Mouse (Mus musculus): Measurements from ENCODE around the gene B3gnt2. TPM values are rescaled to one million over a fixed set of nuclear protein-coding genes. Genes with fewer than 3 reads are reported as not detected.

Gene B3gnt2
- total RNA-seq, 1 experiment from 2014 or later = 38.9 TPM

GRCm38 (mm10) chr11:22792149-22792548 is 68.6 kb downstream of the B3gnt2 start:
- ATAC-seq (ENCODE audit: extremely low read depth, insufficient number of reproducible peaks, low FRiP score, poor library complexity, severe bottlenecking) = no peak

DNA sequence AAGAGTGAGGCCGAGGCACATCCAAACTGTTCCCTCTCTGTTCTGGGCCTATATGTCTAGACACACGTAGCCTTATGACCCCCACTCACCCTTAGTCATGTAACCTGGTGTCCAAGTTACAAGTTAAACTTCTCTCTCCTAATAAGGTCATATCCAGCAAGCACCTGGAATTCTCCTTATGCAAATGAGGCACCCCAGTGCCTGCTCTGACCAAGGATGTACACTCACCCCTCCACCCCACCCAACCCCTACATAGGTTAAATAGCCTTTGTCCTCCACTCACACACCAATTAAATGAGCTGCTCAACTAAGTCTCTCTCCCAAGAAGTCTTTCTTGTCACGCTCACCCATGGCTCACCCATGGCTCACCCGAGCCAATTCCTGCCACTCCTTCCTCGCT is 69.0 kb downstream of the B3gnt2 start:
- no peak for ATAC-seq (ENCODE audit: extremely low read depth, insufficient number of reproducible peaks, low FRiP score, poor library complexity, severe bottlenecking)

DNA sequence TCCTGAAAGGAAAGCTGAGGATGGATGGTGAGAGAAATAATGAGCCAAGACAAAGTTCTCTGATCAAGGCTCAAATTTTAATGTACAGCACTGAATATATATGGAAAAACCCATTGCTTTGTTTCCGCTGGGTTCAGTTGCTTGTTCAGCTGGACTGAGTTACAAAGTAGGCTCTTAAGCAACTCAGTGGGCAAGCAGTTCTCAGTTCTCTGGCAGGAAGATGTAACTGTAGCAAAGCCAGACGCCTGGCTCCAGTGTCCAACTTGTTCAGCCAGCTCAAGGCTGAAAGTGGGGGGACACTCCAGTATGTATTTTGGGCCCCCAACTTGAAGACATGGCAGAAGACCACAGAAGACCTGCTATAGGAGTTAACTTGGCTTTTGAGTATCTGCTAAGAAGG is 72.9 kb downstream of the B3gnt2 start:
- ATAC-seq (ENCODE audit: extremely low read depth, insufficient number of reproducible peaks, low FRiP score, poor library complexity, severe bottlenecking) = no peak

DNA sequence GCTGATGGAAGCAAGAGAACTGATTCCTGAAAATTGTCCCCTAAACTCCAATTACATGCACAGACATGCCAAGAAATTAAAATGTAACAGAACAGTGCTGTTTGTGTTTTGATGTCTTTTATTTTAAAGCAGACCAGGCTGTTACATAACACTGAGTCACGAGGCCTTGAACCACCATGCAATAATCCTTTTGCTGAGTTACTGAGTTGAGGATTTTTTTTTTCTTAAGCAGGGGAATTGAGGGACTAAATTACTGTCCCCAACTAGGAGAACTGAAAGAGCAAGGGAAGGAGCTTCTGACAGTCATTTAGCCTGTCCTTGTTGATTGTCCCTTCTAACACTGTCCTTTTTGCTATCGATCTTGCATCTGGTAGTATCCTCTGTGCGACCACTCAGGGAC is 76.3 kb downstream of the B3gnt2 start:
- ATAC-seq (ENCODE audit: extremely low read depth, insufficient number of reproducible peaks, low FRiP score, poor library complexity, severe bottlenecking) = no peak

DNA sequence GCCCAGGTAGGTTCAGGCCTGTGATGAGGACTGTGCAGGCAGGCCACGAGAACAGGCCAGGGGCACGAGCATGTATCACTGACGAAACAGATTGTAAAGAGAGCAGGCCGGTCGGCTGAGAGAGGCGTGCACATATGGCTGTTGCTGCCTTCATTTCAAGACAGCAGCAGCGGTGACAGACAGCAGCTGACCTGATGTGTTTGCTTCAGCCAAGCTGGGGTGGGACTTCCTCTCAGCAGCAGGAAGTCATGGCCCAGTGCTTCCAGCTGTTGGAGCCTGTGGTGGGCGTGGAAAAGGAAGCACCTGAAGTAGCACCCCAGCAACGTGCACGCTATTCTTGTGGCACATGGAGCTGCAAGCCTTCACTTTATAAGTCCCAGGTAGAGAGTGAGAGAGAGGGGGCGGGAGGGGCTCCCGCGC is 78.0 kb downstream of the B3gnt2 start:
- peak; percentile 96 for ATAC-seq (ENCODE audit: extremely low read depth, insufficient number of reproducible peaks, low FRiP score, poor library complexity, severe bottlenecking)

DNA sequence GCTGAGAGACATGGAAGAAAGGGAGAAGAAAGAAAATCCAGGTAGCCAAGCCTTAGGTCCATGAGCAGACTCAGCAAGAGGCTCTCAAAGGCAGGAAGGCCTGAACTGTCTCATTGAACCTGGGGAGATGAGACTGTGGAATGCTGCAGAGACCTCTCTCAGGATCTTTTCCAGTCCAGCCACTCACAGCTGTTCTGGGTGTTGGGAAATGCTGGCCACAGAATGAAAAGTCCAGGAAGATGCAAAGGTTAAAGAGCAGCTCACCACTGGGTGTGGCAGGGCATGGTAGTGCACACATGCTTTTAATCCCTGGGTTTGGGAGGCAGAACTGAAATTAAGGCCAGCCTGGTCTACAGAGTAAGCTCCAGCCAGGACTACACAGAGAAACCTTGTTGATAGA is 79.6 kb downstream of the B3gnt2 start:
- ATAC-seq (ENCODE audit: extremely low read depth, insufficient number of reproducible peaks, low FRiP score, poor library complexity, severe bottlenecking) = no peak

- no peak for ATAC-seq (ENCODE audit: extremely low read depth, insufficient number of reproducible peaks, low FRiP score, poor library complexity, severe bottlenecking)
These were observed 80.0 kb downstream of the B3gnt2 start for GRCm38 (mm10) chr11:22780761-22781160.

DNA sequence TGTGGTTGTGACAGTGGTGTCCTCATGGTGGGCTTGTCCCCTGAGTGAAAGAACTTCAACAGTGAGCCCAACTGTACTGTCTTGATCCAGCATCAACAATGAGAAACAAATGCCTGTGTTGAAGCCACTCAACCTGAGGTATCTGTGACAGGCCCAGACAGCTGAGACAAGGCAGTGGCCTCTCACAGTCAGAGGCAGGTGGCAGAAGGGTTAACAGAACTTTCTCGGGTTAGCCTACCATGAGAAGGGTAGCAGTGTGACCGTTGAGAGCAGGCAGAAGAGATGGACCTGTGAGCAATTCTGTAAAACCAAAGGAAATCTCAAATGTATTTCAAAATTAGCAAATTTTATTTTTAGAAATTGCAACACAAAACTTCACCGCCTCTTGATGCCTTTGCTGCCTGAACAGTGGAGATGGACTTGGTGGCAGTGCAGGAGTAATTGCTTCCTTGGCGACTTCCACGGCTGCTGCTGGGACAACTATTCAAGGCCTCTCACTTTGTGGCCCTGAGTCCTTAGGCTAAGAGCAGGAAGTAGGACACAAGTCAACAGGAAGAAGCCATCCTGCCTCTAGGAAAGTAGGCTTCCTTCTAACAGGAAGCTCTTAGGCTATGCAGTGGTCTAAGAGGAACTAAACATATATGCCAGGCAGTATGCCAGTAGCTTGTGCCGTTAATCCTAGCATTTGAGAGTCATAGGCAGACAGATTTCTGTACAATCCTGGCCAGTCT is 80.8 kb downstream of the B3gnt2 start:
- ATAC-seq (ENCODE audit: extremely low read depth, insufficient number of reproducible peaks, low FRiP score, poor library complexity, severe bottlenecking) = peak; percentile 28; the same call in 1 of the 2 replicates

DNA sequence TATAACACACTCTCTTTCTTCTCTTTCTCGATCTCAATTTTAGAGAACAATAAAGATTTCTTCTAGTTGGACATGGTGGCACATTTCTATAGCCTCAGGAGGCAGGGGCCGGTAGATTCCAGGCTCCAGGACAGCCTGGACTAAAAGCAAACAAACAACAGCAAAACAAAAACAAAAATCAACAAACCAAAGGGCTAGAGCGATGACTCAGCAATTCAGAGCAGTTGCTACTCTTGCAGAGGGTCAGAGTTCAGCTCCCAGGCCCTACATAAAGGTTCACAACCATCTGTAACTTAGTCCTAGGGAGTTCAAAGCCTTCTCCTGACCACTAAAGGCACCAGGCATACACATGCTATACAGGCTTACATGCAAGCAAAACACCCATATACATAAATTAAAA is 82.2 kb downstream of the B3gnt2 start:
- no peak for ATAC-seq (ENCODE audit: extremely low read depth, insufficient number of reproducible peaks, low FRiP score, poor library complexity, severe bottlenecking)

DNA sequence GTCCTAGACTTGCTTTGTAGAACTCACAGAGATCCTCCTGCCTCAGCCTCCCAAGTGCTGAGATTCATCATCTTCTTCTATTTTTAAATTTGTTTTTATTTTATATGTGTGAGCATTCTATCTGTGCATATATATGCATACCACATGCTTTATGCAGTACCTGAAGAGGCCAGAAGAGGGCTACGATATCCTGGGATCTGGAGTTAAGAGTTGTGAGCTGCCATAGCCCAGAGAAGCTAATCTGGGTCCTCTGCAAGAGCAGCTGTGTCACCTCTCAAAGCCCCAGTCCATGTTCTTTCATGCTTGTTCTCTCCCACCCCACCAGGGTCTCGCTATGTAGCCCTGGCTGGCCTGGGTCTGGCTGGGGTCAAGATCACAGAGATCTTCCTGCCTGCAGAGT is 83.2 kb downstream of the B3gnt2 start:
- peak; percentile 49; the same call in 1 of the 2 replicates for ATAC-seq (ENCODE audit: extremely low read depth, insufficient number of reproducible peaks, low FRiP score, poor library complexity, severe bottlenecking)

DNA sequence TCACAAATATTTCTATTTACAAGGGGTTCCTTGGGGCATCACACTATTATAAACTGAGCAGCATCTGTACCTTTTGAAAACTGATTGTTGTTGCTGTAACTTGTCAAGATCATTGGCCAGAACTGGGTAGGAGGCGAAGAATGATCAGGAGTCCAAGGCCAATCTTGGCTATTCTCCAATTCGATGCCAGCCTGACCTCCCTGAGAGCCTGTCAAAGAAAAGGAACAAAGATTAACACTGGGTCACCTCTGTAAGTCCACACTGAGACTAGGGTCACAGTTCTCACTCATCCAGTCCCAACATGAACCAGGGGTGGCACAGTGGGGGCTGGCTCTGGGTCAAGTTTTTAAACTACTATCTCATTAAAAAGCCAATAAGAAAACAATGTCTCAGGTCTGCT is 85.9 kb downstream of the B3gnt2 start:
- no peak for ATAC-seq (ENCODE audit: extremely low read depth, insufficient number of reproducible peaks, low FRiP score, poor library complexity, severe bottlenecking)

- ATAC-seq (ENCODE audit: extremely low read depth, insufficient number of reproducible peaks, low FRiP score, poor library complexity, severe bottlenecking) = no peak
These were observed 94.5 kb downstream of the B3gnt2 start for GRCm38 (mm10) chr11:22766238-22766637.

GRCm38 (mm10) chr11:22765425-22765824 is 95.3 kb downstream of the B3gnt2 start:
- ATAC-seq (ENCODE audit: extremely low read depth, insufficient number of reproducible peaks, low FRiP score, poor library complexity, severe bottlenecking) = peak; percentile 40; the same call in 1 of the 2 replicates

DNA sequence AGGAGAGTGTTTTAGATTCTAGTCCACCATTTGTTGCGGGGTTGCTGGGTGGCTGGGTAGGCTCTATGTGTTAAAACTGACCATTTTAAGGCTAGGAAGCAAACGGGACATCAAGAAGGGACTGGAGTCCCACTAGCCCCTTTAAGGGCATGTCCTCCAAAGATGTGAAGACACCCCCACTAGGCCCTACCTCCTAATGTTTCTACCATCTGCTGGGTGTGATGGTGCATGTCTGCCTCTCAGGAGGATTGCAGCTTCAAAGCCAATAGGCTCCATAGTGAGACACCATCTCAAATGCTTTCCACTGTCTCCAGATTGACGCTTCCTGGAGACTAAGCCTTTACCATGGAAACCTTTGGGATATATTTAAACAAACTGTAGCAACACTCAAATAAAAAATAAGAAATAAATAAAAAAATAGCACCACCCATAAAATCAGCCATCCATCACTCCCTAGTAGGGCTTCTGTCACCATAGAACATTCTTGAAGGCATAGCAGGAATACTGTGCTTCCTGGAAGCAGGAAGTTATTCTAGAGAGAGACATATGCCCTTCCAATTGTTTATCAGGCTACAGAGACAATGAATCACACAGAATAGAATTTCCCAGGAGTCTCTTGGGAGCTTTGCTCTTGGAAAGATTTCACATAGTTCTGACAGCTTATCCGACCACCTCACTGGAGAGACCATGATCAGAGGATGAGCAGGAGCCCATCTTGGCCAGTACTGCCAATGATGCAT is 97.0 kb downstream of the B3gnt2 start:
- no peak for ATAC-seq (ENCODE audit: extremely low read depth, insufficient number of reproducible peaks, low FRiP score, poor library complexity, severe bottlenecking)

DNA sequence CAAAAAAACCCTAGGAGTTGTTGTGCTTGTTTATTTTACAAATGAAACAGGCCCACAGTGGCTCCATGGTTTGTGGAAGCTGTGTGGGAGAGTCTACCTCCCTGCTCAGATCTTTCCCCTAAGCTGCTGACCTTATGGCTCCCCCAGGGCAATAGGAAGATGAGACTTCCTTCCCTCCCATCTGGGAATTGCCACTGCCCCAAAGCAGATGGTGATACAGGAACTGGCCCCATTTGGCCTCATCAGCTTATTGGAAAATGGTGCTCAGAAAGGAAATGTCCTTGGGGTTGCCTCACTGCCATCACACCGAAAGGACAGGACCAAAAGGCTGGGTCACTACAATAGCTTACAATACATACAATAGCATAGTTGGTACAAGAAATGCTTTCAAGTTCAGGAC is 97.7 kb downstream of the B3gnt2 start:
- ATAC-seq (ENCODE audit: extremely low read depth, insufficient number of reproducible peaks, low FRiP score, poor library complexity, severe bottlenecking) = no peak

DNA sequence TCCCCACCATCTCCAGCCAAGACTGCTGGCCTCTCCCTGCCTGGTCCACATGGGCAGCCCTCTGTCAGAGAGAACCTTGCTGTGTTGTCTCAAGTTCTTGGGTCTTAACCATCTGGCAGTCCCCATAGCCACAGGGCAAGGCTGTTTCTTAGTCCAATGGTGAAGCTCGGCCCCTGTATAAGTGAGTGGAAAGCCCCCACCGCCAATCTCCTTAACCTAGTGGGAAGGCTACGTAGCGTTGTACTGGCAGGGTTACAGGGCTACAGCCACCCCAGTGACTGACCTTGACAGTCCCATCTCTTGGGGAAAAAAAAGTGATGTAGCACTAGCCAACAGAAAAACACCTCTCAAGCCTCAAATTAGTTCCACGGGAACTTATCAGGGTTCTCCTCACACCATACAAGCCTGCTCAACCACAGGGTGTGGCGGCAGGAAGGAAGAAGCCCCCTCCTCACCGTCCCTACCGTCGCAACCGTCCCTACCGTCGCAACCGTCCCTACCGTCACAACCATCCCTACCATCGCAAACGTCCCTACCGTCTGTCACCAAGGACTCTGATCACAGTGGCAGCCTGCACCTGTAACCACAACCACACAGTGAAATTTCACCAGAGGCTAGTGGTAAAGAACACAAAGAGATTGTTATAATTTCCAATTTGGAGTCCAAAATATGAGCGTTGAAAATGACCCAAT is 98.4 kb downstream of the B3gnt2 start:
- peak; percentile 38; the same call in 1 of the 2 replicates for ATAC-seq (ENCODE audit: extremely low read depth, insufficient number of reproducible peaks, low FRiP score, poor library complexity, severe bottlenecking)

DNA sequence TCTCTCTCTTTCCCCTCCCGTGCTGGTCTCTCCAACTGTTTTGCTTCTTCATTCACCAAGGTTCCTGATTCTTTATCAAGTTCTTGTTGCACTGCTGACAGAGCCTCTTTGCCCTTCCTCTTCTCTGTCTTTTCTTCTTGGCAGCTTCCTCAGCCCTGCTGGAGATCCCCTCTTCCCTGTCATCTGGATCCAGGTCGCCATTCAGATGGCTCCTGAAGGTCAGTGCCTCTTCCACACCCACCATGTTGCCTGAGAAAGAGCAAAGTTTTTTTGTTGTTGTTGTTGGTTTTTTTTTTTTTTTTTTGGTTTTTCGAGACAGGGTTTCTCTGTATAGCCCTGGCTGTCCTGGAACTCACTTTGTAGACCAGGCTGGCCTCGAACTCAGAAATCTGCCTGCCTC is 101.0 kb downstream of the B3gnt2 start:
- ATAC-seq (ENCODE audit: extremely low read depth, insufficient number of reproducible peaks, low FRiP score, poor library complexity, severe bottlenecking) = no peak

- no peak for ATAC-seq (ENCODE audit: extremely low read depth, insufficient number of reproducible peaks, low FRiP score, poor library complexity, severe bottlenecking)
These were observed 104.4 kb downstream of the B3gnt2 start for GRCm38 (mm10) chr11:22756168-22756980.

- no peak for ATAC-seq (ENCODE audit: extremely low read depth, insufficient number of reproducible peaks, low FRiP score, poor library complexity, severe bottlenecking)
These were observed 105.6 kb downstream of the B3gnt2 start for GRCm38 (mm10) chr11:22755180-22755579.
